Mouse (Mus musculus): Measurements from ENCODE around the gene Eif2ak3.

The Eif2ak3 gene

DNA sequence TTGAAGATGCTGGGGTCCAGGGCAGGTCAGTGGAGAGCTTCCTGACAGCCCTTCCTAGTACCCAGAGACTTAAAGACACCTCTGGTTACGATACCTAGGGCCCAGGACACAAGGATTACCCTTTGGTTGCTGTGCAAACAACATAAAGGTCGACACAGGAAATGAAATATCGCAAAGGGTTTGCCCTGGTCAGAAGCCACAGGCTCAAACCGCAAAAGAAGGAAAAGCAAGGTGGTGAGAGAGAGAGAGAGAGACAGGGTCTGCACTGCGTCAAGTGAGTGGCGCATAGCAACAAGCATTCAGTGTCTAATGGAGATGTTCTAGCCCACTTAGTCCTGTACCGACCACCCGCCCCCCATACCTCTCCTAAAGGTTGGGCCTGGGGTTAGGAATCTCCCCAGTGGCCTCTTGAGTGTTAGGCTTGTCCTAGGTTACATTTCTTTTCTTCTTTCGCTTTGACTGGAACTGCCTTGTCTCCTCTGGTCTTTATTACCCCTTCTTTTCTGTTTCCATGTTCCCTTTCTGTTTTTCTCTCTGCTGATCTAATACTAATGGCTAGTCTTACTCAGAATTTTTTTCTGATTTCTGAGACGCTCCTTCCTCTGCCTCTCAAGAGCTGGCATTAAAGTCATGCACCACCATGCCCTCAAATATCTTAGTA is 13.0 kb upstream of the Eif2ak3 start:
- no peak for DNase-seq (ENCODE audit: low read depth)

DNA sequence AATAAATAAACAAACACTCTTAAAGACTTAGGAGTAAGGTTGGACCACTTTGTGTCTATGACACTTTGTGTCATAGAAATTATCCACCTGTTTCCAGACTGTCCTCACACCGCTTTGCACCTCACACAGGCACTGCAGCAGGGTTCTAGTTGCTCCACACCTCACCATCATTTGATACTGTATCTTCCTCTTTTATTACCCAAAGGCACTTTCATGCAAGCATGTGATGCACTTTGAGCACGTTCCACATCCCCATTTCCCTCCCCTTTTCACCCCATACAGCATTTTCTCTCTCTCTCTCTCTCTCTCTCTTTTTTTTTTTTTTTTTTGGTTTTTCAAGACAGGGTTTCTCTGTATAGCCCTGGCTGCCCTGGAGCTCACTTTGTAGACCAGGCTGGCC is 7.0 kb upstream of the Eif2ak3 start:
- no peak for DNase-seq (ENCODE audit: low read depth)

DNA sequence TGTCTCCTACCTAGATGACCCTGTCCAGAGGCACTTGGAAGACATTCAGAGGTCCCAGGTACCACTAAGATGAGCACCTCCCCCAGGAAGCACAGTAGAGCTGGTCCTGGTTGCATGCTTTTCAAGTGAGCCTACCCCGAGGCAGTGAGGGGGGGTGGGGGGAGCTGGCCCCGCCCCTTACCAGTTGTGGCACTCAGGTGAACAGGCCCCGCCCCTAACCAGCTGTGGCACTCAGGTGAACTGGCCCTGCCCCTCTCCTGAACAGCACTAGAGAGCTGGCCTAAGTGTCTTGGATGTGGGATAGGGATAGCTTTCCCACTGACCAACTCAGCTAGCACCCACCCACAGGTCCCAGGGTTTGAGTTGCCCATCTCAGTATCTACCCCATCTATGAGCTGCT is 5.8 kb upstream of the Eif2ak3 start:
- DNase-seq (ENCODE audit: low read depth): no peak

DNA sequence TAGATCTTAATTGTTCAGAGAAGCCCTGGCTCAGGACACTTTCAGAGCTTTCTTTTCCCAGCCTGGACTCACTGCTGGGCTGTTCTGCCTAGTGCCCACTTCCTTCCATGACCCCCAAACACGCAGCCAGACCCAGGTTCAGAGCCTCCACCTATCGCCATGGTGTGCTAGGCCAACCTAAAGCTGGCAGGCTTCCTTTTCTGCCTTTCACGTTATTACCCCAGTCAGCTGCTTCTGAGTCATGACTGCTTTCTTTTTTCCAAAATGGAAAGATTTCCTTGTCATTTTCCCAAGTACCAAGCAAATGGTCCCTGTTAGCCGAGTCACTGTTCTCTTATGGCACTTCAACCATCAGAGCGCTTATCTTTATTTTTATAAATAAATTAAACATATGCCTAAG is 4.0 kb upstream of the Eif2ak3 start:
- peak; percentile 80 for DNase-seq (ENCODE audit: low read depth)

DNA sequence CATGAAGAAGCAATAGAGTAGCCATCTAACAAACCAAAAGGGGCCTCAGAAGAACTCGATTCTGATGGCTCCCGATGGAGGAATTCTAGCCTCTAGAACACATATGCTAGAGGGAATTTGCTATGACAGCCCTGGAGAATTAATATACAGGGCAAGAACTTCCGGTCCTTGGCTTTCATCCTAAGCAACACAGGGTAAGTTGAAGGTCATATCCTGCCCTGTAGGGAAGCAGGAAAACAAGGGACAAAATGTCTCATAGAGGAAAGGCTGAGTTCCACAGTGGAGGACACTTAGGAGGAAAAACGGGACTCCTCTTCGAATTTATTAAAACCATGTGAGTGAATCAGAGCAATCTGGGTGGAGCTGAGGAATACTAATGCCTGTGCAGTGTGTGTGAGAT is 1.3 kb upstream of the Eif2ak3 start:
- DNase-seq (ENCODE audit: low read depth): peak; percentile 70

DNA sequence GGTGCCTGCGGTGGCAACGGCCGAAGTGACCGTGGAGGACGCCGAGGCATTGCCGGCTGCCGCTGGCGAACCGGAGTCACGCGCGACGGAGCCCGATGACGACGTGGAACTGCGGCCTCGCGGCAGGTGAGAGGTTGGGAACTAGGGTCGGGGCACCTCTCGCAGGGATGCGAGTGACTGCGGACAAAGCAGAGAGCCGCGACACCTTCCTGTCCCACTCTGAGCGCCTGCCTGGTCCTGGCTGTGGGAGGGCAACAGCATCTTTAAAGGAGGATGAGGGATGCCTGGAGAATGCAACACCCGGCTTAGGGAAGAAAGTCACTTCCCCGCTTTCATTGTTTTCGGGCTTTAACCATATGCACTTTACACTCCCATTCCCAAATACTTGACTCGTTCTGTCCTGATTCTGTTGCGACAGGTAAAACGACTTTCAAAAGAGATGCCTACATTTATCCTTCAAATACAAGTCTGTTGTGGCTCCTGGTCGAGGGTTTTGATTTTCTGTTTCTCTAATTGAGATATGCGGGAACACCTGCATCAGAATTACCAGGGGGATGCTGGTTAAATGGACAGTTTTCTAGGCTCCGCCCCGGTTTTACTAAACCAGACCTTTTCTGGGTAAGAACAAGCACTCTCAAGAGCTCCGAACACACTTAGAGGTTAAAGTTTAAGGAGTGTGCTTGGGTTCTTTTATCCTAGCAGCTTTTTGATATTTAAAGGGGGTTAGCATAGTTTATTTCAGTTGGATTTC is 756 bp downstream of the Eif2ak3 start:
- peak; percentile 29 for DNase-seq (ENCODE audit: low read depth)

DNA sequence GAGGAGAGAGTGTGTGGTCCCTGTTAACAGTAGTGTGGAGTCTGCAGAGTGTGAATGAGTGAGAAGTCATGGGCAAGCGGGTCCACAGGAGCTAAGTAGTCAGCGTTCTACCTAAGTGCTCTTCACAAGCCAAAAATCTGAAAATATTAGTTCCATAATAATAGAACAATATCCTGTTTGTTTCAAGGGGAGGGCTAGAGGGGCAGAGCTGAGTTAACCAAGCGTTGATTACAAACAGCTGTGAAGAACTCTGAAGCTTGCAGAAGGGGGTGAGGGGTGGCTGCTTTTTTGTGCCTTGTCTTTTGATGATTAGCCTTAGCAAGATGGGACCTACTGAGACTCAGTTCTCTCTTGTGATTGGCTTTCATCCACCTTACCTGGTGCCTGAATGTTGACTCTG is 3.1 kb downstream of the Eif2ak3 start:
- peak; percentile 46 for DNase-seq (ENCODE audit: low read depth)

DNA sequence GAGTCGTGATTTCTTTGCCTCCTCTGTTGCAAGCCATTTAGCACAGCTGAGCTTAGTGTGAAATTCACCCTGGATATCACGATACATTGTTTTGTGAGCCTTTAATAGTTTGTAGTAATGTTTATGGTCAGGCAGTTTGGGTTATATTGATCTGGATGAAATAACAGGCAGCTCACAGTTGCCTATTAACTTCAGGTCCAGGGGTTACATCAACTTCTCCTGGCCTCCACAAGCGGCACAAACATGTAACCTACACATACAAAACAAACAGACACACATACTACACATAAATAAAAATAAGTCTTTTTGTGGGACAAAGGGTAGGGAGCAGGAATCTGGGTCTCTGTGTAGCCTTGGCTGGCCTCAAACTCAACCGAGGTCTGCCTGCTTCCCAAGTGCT is 9.1 kb downstream of the Eif2ak3 start:
- DNase-seq (ENCODE audit: low read depth): no peak

DNA sequence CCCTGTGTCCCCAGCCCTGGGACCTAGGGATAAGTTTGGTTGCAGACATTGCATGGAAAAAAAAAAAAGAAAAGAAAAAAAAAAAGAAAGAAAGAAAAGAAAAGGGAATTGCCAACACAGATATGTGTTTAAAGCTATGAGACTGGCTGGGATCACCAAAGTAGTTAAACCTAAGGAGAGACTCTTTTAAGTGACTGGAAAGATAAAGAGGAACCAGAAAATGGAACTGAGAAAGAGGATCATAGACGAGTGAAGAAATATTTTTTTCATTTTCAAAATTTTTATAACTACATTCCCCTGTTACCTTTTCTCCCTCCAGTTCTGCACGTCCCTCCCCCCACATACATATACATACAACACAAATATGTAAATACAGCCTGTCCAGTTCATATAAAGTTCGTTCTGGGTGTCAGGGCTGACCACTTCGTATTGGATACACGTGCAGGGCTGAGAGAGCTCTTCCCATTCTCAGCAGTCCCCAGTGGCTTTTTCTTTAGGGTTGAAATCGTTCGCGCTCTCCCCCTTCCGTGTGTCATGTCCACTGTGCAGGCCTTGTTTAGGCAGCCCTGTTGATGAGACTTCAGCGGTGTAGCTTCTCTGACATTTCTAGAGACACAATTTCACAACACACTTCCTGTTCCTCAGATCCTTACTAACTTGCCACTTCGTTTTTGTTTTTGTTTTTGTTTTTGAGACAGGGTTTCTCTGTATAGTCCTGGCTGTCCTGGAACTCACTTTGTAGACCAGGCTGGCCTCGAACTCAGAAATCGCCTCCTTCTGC is 11.4 kb downstream of the Eif2ak3 start:
- no peak for DNase-seq (ENCODE audit: low read depth)

DNA sequence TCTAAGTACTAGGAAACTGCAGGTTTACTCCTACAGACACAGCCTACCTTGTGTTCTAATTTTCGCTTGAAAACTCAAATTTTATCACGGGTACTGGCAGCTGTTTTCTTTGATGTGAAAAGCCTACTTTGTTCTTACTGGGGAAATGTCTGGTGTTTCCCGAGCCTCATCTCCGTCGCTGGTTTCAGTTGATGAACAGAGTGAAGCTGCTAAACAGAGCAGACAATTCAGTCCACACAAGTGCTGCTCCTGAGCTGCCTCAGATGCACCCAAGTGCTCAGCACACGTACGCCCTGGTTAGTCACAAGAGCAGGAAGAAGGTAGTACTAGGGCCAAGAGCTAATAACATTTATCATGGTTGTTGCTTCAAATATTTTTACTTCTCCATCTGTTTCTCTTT is 18.4 kb downstream of the Eif2ak3 start:
- DNase-seq (ENCODE audit: low read depth): no peak

DNA sequence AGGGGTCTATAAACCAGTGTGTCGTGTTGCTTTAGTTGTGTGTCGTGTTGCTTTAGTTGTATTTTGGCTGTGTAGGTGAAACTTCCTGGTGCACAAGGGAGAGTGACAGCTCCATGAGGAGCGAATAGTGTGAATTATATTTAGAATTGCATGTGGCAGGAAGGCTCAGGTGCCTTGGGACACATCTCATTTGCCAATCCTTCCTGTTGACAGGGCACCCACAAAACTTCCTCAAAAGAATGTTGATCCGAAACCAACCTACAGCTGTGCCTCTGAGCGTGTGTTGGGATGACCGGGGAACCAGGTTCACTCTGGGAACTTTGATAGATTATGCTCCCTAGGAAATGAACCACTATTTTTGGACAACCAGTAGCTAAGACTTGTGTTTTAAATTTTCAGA is 20.0 kb downstream of the Eif2ak3 start:
- DNase-seq (ENCODE audit: low read depth): no peak

DNA sequence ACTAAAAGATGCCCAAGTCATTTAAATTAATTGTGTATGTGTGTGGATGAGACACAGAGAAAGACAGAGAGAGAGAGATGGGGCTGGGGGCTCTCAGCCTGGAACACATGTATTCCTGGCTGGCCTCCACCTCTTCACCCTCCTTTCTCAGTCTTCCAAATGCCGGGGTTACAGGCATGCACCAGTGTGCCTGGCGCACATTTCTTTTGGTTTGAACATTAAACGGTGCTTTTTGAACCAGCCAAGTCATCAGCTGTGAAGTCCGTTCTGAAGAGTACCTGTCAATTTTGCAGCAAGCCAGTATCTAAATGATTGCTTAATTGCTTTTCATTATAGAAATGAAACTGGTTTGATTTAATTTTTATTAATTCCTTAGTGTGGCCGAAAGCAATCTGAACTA is 22.4 kb downstream of the Eif2ak3 start:
- DNase-seq (ENCODE audit: low read depth): no peak

DNA sequence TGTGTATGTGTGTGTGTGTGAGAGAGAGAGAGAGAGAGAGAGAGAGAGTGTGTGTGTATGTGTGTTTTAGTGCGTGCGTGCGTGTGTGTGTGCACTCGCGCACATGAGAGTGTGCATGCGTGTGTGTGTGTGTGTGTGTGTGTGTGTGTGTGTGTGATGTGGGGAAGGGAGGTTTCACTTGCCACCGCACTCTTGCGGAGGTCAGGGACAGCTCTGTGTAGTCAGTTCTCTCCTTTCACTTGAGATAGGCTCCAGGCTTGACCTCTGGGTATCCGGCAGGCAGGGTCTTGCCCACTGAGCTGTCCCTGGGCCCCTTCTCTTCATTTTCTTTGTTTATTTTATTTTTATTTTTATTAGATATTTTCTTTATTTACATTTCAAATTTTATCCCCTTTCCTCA is 23.0 kb downstream of the Eif2ak3 start:
- no peak for DNase-seq (ENCODE audit: low read depth)

DNA sequence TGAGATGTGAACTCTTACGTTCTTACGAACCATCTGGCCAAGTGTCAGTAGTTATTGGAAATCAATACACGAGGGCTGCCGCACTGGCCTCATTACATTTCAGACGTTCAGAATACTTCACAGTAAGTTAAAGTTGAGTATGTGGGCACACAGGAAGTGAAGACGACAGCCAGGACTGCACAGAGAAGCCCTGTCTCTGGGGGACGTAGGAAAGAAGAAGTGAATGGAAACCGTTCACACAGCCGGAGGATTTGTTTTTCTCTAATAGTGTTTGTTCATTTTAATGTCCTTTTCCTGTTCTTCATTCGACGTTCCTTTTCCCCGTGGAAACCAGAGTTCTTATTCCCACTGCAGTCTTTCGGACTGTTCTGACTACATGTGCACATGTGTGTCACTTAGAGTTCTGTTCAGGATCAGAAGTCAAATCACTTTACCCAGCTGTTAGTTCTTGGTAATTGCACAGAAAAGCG is 27.2 kb downstream of the Eif2ak3 start:
- no peak for DNase-seq (ENCODE audit: low read depth)

DNA sequence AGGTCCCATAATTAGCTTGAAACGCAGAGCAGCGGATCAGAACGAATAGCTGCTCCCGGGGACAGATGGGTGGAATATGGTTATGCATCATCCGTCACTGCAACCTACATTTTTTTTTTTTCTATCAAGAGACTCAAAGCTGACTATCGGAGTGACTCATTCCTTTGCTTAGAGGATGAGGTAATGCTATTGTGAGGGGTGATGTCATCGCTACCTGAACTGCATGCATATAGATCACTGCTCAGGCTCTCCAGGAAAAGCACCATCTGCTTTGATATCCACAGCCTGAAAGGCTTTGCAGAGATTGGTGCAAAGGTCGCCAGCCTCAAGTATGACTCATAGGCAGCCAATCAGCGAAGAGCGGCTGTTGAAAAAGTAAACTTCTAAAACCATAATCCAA is 27.8 kb downstream of the Eif2ak3 start:
- DNase-seq (ENCODE audit: low read depth): peak; percentile 70

DNA sequence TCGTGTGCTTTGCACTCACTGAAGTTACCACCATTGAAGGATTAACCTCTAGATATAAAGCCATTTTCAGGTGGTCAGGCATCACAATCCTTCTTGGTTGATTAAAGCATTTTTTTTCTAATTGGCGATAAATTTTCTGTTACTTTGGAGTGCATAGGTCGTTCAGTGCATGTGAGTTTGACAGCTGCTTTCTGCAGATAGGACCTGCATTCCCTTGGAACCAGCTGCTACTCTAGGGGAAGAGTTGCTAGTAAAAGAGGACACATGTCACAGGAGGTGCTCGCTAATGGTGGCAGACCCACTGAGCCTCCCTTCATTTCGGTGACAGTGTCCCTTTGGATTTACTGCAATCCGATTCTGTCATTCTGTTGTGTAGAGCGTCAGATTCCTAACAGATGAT is 28.3 kb downstream of the Eif2ak3 start:
- no peak for DNase-seq (ENCODE audit: low read depth)

DNA sequence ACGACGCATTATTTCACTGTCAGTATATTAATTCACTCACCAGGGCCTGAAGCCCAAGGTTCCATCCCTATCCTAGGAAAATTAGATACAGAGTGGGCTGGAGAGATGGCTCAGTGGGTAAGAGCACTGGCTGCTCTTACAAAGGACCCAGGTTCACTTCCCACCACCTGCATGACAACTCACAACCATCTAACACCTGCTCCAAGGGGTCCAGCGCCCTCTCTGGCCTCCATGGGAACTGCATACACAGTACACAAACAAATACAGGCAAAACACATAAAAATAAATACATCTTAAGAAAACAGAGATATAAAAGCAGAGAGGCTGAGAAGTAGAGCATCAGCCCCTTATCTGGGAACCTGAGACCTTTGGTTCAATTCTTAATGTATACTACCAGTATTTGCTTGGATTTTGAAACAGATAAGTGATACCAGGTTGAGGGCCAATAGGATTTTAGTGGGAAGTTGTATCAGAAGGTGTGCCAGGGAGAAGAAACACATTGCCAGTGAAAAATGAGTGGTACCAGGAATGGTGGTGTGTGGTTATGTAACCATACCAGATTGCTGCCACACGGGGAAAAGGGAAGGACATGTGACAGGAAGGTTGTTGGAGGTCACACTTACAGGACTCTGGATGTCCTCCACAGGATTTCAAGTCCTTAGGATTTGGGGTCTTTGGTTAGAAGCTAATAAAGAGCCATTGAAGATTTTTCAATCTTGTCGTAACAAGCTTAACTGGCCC is 29.9 kb downstream of the Eif2ak3 start:
- DNase-seq (ENCODE audit: low read depth): no peak

DNA sequence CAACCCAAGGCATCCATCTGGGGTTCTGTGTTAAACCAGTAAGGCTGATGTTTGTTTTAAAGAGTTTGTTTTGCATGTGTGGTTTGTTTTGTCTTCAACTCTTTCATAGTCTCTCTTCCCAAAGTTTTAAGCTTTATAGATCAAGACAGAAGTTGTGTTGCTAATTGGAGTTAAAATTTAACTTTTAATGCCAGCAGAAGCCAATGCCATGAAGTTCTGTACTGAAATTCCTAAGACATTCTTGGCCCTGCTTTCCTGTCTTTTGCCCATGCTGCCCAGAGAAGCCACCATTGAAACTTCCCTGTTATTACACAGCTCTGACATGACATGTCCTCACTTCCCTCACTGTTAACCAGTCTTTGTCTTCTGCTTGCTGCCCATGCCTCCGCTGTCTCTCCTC is 30.7 kb downstream of the Eif2ak3 start:
- no peak for DNase-seq (ENCODE audit: low read depth)

DNA sequence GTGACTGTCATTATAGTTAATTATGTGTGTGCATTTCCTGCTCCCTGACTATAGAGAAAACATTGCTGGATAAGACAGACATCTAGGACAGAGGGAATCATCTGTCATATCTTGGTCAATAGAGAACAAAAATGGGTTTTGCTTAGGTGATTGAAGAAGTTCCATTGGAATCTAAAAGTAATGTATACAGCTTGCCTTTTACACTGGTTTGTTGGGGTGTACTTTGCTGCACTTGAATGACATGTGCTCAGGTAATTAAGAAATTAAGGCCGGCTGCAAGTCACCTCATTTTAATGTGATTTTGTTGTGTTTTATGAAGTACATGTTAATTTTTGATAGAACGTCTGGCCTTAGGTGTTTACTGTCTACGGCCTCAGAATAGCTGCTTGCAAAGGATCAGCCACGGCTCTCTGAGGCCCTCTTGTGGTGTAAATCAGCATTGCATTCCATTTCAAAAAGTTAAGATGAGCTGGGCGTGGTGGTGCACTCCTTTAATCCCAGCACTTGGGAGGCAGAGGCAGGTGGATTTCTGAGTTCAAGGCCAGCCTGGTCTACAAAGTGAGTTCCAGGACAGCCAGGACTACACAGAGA is 36.5 kb downstream of the Eif2ak3 start:
- DNase-seq (ENCODE audit: low read depth): peak; percentile 93

DNA sequence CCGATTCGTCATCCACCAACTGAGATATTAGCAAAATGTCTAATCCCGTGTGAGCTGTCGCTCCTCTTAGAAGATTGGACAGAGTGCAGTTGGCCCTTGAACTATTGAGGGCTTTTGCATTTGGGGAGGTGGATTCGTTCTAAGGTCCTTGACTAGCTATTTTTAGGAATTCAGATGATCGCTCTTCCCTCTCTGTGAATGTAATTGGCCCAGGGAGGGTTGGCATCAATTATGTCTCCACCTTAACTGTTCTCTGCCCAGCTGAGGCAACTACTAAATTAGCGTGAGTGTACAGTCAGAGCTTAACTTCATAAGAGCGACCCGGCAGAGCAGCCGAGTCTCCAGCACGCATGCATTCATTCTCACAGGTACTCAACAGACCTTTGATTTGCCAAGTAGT is 43.7 kb downstream of the Eif2ak3 start:
- DNase-seq (ENCODE audit: low read depth): no peak

DNA sequence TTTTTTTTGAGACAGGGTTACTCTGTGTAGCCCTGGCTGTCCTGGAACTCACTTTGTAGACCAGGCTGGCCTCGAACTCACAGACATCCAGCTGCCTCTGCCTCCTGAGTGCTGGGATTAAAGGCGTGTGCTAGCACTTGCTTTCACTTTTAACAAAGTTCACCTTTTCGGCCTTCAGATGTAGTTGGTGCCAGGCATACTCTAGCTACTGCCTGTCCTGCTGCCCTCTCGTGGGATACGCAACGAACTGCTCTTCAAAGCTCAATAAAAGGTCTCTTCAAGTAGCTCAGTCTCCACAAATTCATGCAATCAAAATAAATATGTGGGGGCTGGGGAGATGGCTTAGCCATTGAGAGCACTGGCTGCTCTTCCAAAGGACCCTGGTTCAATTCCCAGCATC is 53.9 kb downstream of the Eif2ak3 start:
- DNase-seq (ENCODE audit: low read depth): no peak

DNA sequence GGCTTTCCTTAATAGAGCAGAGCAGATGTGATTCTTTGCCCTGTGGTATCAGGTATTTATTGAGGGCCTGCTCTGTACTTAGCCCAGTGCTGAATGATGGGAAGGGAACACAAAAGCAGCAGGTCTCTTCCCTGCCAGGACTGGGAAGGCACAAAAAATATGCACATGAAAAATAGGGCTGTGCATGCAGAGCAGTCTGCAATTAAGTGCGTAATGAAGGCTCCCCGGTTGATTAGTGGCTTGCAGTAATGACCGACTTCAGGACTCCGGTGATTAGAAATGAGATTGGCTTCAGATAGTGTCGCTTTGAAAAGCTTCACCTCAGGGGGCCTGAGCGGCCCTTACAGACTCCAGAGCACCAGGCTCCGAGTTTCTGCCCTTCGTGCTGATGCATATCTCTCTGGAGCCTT is 55.3 kb downstream of the Eif2ak3 start:
- no peak for DNase-seq (ENCODE audit: low read depth)

Data from NIH3T3 (cell line).